Mouse (Mus musculus) lung, postnatal 25 days (tissue): Measurements from ENCODE around the gene Slc6a13.

Source experiments
- DNase-seq: peaks from one replicate; pipeline ENCODE4 v3.0.0; 2022; ENCODE audit warnings: low spot score

The Slc6a13 gene

DNA sequence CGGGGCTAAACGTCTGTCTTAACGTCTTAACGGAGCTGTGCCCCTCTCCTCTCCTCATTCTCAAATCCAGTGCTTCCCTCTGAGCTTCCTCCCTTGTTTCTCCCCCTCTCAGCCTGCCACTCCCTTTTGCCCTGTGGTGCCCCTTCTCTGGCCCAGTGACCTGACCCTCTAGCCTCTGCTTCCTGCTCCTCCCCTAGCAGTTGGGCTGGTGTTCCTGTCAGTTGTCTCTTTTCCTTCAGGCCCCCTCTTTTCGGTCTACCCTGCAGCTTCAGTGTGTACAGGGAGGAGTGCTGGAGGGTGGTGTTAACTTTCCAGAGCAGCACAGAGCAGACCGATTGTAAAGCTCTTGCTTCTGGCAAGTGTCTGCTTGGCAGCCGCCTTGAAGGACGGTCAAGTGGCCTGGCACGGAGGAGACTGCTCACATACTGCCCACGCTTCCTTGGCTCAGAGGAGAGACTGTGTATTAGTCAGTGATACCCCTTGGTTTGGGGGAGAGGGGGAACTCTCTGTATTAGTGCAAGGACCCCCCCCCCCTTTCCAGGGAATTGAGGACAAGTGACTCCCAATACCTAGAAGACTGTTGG, 26.6 kb downstream of the Slc6a13 start:
- DNase-seq: no peak

DNA sequence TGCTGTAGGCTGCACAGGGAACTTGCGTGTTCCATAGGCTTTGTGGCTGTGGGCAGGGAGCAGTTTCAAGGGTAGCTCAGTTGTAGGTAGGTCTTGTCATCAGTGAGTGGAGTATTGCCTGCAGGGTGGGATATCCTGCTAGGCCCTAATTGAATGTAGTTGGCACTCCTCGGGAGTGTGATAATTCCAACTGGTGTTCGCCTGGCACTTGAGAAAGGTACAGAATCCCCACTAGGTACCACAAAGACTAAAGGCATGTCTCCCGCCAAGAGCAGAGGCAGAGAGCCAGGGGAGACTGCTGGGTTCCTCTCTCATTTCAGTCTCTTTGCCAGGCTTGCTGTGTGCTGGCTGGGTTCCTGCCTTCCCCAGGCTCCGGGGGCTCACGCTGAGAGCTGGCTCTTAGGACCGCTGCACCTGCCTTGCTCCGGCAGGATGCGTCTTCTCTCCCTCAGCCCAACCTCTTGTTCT, 28.4 kb downstream of the Slc6a13 start:
- no peak for DNase-seq

DNA sequence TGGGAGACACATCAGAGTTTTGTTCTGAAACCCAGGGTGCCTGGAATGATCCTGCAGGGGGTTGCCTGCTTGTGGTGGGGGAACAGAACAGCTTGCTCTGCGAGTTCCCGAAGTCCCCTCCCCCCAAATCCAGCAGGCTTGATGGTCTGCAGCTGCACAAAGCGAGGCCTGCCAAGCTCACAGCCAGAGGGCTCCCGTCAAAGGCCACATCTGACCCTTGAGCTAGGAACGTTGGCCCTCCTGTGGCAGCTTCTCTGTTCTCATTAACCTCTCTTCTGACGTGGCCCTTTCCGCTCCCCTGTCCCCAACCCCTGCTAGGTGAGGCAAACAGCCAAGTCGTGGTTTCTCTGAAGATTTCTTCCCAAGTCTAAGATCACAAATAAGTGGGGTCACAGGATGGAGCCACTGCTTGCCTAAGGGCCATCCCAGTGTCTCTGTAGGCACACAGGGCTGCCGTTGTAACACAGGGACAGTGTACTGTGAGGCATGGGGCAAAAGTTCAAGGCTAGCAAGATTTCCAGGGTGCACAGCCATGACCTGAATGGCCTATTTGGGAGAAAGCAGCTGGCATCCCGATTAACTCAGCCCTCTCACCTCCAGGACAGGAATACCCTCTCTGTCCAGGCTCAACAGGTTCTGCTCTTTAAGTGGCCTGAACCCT, 30.0 kb downstream of the Slc6a13 start:
- peak; percentile 24 for DNase-seq

DNA sequence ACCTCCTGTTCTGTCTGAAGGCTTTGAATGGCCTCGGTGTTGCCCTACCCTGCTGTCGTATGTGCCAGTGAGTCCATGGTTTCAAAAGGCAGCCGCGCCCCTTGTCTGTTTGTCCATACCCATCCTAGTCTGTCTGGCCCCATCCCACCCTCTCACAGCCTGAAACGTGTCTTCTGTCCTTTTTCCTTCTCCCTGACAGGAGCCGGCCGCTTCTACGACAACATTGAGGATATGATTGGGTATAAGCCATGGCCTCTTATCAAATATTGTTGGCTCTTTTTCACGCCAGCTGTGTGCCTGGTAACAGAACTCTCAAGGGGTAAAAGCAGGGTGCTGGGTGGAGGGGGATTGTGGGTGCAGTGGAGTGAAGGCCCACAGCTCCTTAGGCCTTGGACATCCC, 35.8 kb downstream of the Slc6a13 start:
- DNase-seq: no peak

GRCm38 (mm10) chr6:121336558-121336957, 36.5 kb downstream of the Slc6a13 start:
- no peak for DNase-seq

DNA sequence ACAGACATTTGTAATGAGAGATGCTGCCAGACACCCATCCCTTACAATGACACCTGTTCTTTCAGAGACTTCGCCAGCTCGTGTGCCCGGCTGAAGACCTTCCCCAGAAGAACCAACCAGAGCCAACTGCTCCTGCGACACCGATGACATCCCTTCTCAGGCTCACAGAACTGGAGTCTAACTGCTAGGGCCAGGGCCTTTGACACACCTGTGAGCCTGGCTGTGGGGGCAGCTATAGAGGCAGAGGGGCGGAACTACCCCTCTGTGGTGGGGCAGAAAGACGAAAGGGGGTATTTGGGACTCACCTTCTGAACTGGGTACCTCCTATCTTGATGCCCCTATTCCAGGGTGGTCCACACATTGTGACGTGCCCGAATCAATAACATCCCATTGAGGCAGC, 37.2 kb downstream of the Slc6a13 start:
- no peak for DNase-seq

DNA sequence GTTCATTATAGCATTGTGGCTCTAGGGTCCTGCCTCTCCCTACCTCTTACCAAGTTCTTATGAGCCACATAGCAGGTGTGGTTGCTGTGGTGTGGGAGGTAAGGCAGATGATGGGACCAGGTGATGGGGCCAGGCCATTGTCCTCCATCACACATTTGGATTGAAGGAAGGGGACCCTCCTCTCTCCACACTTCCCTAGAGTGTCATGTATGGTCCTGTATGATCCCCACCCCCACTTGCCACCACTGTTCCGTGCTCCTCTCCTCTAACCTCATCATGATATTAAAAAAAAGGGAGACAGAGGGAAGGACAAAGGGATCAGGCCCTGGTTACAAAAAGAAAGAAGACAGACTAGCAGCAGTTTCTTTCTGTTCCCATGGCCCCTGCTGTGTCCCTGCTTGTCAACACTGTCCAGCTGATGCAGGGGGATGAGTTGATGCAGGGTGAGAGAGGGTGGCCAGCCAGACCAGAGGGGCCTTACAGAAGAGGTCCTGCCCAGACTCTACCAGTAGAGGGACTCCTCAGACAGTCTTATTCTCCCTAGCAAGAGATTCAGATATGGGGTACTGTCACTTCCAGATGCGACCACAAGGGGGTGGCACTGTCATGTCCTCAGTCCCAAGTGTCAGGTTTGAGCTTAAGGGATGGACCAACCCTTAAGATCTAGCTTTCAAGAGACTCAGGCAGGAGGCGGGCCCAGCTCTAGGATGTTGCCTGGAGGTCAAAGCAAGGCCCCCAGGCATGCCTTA, 37.9 kb downstream of the Slc6a13 start:
- DNase-seq: peak; percentile 66

DNA sequence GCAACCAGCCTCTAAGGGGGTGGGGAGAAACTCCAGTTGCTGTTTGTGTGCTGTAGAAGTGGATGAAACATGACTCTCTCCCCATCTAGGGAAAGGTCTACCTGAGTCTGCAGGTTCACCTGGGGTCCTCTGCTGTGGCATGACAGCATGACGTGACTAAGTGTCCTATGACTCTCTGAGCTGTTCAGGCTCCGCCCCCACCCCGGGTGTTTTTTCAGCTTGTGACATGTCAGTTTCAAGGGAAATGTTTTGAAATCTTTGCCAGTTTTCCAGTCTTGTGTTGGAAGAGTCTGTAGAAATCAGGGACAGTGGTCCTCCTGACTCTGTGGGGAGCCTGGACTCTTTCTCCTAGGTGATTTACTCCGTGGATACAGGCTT, 38.5 kb downstream of the Slc6a13 start:
- no peak for DNase-seq

- peak; percentile 7 for DNase-seq
Measured at GRCm38 (mm10) chr6:121341650-121342049, 41.6 kb downstream of the Slc6a13 start.

GRCm38 (mm10) chr6:121343026-121343770, 43.2 kb downstream of the Slc6a13 start, which contains the start of gene Slc6a12:
Gene Slc6a12 (plus strand): TSS chr6:121343076.
- DNase-seq: peak; percentile 10

DNA sequence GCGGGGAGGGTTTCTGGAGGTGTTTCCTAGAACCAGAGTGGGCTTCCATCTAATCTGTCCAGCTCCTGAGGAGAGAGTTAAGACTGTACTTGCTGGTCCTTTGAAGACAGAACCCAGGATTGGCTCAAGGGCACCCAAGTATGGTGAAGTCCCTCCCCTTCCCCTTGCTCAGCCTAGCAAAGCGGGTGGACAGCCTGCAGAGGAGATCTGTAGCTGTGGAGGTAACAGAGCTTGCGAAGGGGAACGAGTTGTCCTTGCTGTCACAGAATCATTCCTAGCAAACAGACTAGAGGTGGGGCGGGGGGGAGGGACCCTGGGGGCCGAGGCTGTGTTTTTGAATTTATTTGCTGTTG, 43.7 kb downstream of the Slc6a13 start:
- no peak for DNase-seq

DNA sequence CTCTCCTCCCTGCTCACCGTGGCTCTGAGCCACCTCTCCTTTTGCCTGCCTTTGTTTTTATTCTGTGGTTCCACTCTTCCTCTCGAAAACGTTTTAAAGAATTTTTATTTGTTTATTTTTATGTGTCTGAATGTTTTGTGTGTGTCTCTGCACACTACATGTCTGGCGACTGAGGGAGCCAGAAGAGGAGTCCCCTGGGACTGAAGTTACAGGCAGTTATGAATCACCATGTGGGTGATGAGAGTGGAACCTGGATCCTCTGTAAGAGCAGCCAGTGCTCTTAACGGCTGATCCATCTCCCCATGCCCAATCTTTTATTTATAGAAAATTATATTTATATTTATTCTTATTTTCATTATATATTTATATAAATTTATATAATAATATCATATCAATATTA, 44.3 kb downstream of the Slc6a13 start:
- no peak for DNase-seq

DNA sequence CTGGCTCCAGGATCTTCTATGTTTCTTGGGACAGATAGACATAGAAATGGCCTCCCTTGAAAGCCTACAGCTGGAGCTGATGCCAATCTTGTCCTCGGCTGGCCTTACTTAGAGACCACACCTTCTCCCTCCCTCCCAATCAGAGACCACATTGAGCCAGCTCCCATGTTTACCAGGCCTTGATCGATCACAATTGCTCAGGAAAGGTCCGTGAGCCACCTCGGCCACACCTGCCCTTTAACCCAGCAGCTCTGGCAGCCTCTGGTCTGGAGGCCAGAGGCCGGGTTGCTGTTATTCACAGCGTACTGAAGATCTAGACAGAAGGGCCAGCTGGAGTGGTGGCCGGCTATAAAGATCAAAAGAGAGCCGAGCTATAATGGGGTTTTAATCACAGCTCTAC, 46.4 kb downstream of the Slc6a13 start:
- no peak for DNase-seq

DNA sequence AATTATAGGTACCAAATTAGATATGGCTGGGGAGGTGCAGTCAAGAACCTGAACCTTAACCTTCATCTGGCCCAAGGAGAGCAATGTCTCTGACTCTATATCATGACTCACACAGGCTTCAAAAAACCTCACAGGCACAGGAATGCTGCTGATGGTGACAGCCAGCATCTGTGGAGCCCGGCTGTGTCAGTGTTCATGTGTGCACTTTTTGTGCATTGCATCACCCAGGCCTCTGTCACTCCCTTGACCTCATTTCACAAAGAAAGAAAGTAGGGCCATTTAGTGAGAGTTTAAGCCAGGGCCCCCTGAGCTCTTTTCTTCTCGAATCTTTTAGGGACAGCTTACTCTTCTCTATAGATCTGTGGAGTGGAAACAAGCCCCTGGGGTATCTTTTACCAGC, 52.2 kb downstream of the Slc6a13 start:
- no peak for DNase-seq

DNA sequence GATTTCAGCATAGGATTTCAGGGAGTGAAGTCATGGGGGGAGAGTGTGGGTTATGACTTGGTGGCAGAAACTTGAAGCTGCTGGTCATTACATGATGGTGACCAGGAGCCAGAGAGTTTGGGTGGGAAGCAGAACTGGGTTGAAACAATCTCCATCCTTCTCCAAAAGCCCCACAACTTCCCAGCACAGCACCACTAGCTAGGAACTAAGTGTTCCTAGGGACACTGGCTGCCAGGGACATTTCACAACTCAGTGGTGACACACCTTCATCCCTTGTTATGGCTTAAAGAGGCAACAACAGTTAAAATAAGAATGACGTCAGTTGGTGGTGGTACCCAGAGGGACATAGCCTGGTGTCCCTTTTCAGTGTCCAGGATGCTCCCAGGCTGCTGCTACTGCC, 56.0 kb downstream of the Slc6a13 start:
- DNase-seq: no peak

GRCm38 (mm10) chr6:121357232-121357631, 57.2 kb downstream of the Slc6a13 start:
- no peak for DNase-seq

DNA sequence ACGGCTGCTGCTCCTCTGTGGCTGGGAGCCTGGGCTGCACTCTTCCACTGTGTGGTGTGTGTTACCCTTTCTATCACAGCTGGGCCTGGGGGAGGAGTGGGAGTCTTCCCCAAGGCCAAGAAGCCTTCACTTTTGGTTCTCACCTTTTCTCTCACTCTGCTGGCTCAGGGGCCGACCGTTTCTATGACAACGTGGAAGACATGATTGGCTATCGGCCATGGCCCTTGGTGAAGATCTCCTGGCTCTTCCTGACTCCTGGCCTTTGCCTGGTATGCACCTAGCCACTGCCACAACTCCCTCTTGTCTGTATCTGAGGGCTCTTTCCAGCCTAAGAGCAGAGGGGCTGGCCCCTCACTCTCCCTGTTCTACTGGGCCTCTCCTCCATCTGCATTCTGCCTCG, 63.0 kb downstream of the Slc6a13 start:
- DNase-seq: no peak

DNA sequence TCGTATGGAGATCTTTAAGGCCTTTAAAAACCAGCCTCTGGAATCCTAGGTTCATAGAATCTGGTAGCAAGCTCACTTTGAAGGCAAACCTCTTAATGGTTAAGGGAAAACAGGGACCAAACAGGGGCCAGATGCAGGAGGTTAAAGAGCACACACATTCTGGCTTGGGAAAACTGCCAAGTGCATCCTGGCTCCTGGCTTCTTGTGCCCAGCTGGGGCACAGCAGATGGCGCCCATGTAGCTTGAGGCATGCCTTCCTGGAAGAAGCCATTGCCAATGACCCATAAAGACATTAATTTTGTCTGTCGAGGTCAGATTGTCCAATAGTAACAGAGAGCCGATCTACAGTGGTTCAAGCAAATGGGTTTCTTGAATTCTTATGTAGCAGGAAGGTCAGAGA, 63.9 kb downstream of the Slc6a13 start:
- no peak for DNase-seq

GRCm38 (mm10) chr6:121366537-121366936, 66.5 kb downstream of the Slc6a13 start:
- peak; percentile 13 for DNase-seq

GRCm38 (mm10) chr6:121367099-121367498, 67.1 kb downstream of the Slc6a13 start:
- no peak for DNase-seq

- no peak for DNase-seq
Measured at GRCm38 (mm10) chr6:121371197-121371980, 71.4 kb downstream of the Slc6a13 start.

DNA sequence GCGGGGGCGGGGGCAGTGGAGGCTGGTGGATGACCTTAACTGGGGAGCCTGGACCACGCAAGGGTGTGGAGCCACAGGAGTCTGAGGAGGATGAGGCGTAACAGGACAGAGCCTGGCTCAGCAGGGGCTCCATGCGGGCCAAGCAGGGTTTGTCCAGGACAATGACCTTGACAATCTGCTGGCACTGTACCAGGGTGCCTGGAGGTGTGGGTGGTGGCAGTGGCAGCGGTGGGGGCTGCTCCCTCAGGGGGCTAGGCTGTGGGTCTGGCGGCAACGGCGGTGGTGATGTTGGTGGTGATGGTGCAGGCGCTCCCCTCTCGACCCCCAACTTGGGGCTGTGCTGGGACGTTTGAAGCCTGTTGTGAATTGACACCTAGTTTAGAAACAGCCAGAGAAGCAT, 76.1 kb downstream of the Slc6a13 start:
- no peak for DNase-seq
